Mouse (Mus musculus) neural tube, embryonic 13.5 days (tissue): ENCODE results near the gene Ndufaf2. TPM values are rescaled to one million over a fixed set of nuclear protein-coding genes. Genes with fewer than 3 reads are reported as not detected.

Experiments used
- ATAC-seq: fragments of 200-750 bp; cut with Nextera tagmentation; 2 replicates; pipeline ENCODE4 v1.8.0; 2017; ENCODE audit warnings: low read depth, mild to moderate bottlenecking, moderate TSS enrichment, moderate library complexity
- H3K27ac ChIP-seq: fragments of 300-500 bp; sonication (generic); replicated peaks from 2 replicates; pipeline ENCODE4 v1.5.1; 2015; ENCODE audit warnings: moderate library complexity, mild to moderate bottlenecking, inconsistent platforms
- H3K27me3 ChIP-seq: fragments of 300-500 bp; sonication (generic); 2 replicates; pipeline ENCODE4 v1.6.1; 2015; ENCODE audit warnings: mild to moderate bottlenecking, inconsistent platforms
- H3K36me3 ChIP-seq: fragments of 300-500 bp; sonication (generic); 2 replicates; pipeline ENCODE4 v1.6.1; 2015; ENCODE audit warnings: mild to moderate bottlenecking, inconsistent platforms
- H3K4me1 ChIP-seq: fragments of 300-500 bp; sonication (generic); replicated peaks from 2 replicates; pipeline ENCODE4 v1.6.1; 2015; ENCODE audit warnings: inconsistent platforms
- H3K4me2 ChIP-seq: fragments of 300-500 bp; sonication (generic); 2 replicates; pipeline ENCODE4 v1.6.1; 2015; ENCODE audit warnings: inconsistent platforms, mild to moderate bottlenecking, moderate library complexity
- H3K4me3 ChIP-seq: fragments of 300-500 bp; sonication (generic); 2 replicates; pipeline ENCODE4 v1.5.1; 2015; ENCODE audit warnings: mild to moderate bottlenecking, inconsistent platforms
- H3K9ac ChIP-seq: fragments of 300-500 bp; sonication (generic); 2 replicates; pipeline ENCODE4 v1.6.1; 2015; ENCODE audit warnings: moderate library complexity, mild to moderate bottlenecking, inconsistent platforms
- H3K9me3 ChIP-seq: fragments of 300-500 bp; sonication (generic); 2 replicates; pipeline ENCODE4 v1.6.1; 2016; ENCODE audit warnings: inconsistent platforms
- WGBS: fragments of 180-500 bp; shearing (Covaris S2); methylation state at CpG from one replicate; pipeline ENCODE4 v1.1.7; 2015; 5-methylcytosine and 5-hydroxymethylcytosine counted together
- polyA plus RNA-seq: library from polyadenylated mRNA; unstranded; fragments of >200 nt; fragmentation: Nextera tagmentation; extraction: Ambion mirVana; gene quantifications from 2 replicates; pipeline ENCODE4 v1.2.1, GENCODE M21; 2015

Gene Ndufaf2
- polyA plus RNA-seq, 1 experiment from 2014 or later, result 73.8 TPM

DNA sequence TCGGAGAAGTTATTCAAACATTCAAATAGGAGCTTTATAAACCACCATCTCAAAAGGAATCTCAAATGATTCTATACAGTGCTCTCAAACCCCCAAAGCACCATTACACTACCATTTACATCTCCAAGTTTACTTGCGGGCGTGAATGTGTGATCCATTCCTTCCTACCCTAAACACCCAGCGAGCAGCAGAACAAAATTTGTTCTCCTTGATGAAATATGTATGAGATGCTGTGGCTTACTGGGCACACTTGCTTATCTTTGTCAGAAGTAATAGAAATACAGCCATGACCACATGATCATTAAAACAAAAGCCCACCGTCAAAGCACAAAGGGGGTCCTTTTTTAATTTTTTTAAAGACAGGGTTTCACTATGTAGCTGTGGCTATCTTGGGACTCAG, 44.9 kb downstream of the Ndufaf2 start:
- no peak for ATAC-seq
- no peaks in the 10 kb centered on the region for H3K27me3 ChIP-seq
- WGBS, result 81% methylated on average over 5 of the region's 5 CpGs
- H3K36me3 ChIP-seq, result no peaks in the 10 kb centered on the region
- no peak overlapping the region for H3K4me2 ChIP-seq
- no peak overlapping the region for H3K4me3 ChIP-seq
- no peak overlapping the region for H3K27ac ChIP-seq
- H3K9ac ChIP-seq, result no peak overlapping the region
- H3K9me3 ChIP-seq, result no peaks in the 10 kb centered on the region
- H3K4me1 ChIP-seq, result peaks cover 13% of the 10 kb centered on the region

- Histone ChIP-seq H3K4me1 (peaks cover 21% of the 10 kb centered on the region), H3K36me3 (no peaks in the 10 kb centered on the region), H3K4me2 (no peak overlapping the region), H3K27me3 (no peaks in the 10 kb centered on the region), H3K9ac (no peak overlapping the region), H3K4me3 (no peak overlapping the region), H3K9me3 (no peaks in the 10 kb centered on the region), H3K27ac (no peak overlapping the region)
- 89% methylated on average over 6 of the region's 6 CpGs for WGBS
- ATAC-seq, result no peak
Measured at GRCm38 (mm10) chr13:108110929-108111328, 47.5 kb downstream of the Ndufaf2 start.

DNA sequence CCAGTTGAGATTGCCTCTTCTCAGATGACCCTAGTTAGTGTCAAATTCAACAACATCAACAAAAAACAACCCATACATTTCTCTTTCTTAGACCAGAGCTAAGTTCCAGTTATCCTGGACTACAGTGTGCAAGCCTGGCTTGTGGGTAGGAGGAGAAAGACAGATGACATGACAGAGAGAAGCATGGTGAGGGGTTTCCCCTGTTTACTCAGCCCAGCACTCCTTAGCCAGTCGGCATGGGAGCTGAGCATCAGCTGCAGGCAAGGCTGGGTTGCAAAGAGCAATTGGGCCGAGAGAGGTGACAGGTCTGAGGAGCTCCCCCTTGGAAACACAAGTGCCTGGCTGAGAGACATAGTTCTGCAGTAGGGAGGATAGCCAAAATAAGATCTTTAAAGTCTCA, 57.7 kb downstream of the Ndufaf2 start:
- 55% methylated on average over 2 of the region's 2 CpGs for WGBS

GRCm38 (mm10) chr13:108096446-108096845, 62.0 kb downstream of the Ndufaf2 start:
- WGBS, result 85% methylated on average over 7 of the region's 7 CpGs
- ATAC-seq, result no peak
- no peaks in the 10 kb centered on the region for H3K36me3 ChIP-seq

More for the DNA sequence above, 57.7 kb downstream of the Ndufaf2 start:
- H3K9me3 ChIP-seq, result no peaks in the 10 kb centered on the region
- no peak for ATAC-seq
- H3K9ac ChIP-seq, result no peak overlapping the region
- H3K27ac ChIP-seq, result no peak overlapping the region
- no peaks in the 10 kb centered on the region for H3K27me3 ChIP-seq
- no peaks in the 10 kb centered on the region for H3K4me1 ChIP-seq
- no peak overlapping the region for H3K4me2 ChIP-seq
- H3K36me3 ChIP-seq, result no peaks in the 10 kb centered on the region
- H3K4me3 ChIP-seq, result no peak overlapping the region

DNA sequence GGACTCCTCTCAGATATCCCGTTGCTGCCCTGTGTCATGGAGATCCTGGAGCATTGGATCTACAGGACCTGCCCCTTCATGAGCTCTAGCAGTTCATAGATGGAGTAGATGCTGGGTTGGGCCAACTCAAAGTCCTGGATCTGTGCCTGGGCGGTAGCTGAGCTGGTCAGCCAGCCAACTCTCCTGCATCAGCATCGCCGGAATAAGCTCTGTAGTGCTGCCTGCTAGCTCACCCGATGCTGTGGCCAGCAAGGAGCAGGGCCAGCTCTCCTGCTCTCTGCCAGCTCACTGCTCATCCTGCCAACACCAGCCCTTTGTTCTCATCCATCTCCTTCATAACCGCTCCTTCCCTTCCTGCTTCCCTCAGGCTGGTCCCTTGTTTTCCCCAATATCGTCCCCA, 62.8 kb downstream of the Ndufaf2 start:
- Histone ChIP-seq H3K9ac (no peak overlapping the region), H3K36me3 (no peaks in the 10 kb centered on the region), H3K27me3 (no peaks in the 10 kb centered on the region), H3K27ac (no peak overlapping the region), H3K9me3 (no peaks in the 10 kb centered on the region), H3K4me1 (no peaks in the 10 kb centered on the region), H3K4me2 (no peak overlapping the region), H3K4me3 (no peak overlapping the region)
- ATAC-seq, result no peak
- 90% methylated on average over 7 of the region's 7 CpGs for WGBS

More at GRCm38 (mm10) chr13:108096446-108096845, 62.0 kb downstream of the Ndufaf2 start:
- Histone ChIP-seq H3K4me2 (no peak overlapping the region), H3K4me3 (no peak overlapping the region), H3K9ac (no peak overlapping the region), H3K9me3 (no peaks in the 10 kb centered on the region), H3K27ac (no peak overlapping the region), H3K4me1 (no peaks in the 10 kb centered on the region), H3K27me3 (no peaks in the 10 kb centered on the region)

DNA sequence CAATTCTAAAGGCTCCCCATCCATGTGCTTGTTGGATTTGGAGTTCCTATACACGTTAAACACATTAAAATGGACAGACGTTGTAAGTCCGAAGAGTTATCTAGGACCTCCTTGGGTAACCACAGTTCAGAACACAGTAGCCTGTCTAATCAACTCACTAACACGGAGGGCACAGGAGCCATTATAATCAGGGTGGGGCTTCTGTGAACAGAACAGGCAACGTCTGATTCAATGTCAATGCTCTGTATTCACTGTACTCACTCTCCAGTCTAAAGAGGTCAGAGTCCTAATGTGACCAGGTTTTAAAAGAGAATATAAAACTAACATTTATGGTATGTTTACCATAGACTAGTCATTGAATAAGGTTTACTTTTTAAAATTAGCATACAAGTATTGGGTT, 63.7 kb downstream of the Ndufaf2 start:
- H3K4me3 ChIP-seq, result no peak overlapping the region
- no peaks in the 10 kb centered on the region for H3K9me3 ChIP-seq
- H3K9ac ChIP-seq, result no peak overlapping the region
- no peaks in the 10 kb centered on the region for H3K4me1 ChIP-seq
- 90% methylated on average over 5 of the region's 5 CpGs for WGBS
- H3K27me3 ChIP-seq, result no peaks in the 10 kb centered on the region
- no peak overlapping the region for H3K27ac ChIP-seq
- H3K4me2 ChIP-seq, result no peak overlapping the region
- no peak for ATAC-seq
- no peaks in the 10 kb centered on the region for H3K36me3 ChIP-seq

GRCm38 (mm10) chr13:108092290-108092689, 66.1 kb downstream of the Ndufaf2 start:
- 86% methylated on average over 7 of the region's 7 CpGs for WGBS
- Histone ChIP-seq H3K36me3 (no peaks in the 10 kb centered on the region), H3K9me3 (no peaks in the 10 kb centered on the region), H3K27ac (no peak overlapping the region), H3K4me1 (no peaks in the 10 kb centered on the region), H3K4me3 (no peak overlapping the region), H3K27me3 (no peaks in the 10 kb centered on the region), H3K9ac (no peak overlapping the region), H3K4me2 (no peak overlapping the region)
- ATAC-seq, result no peak

GRCm38 (mm10) chr13:108086724-108087123, 71.7 kb downstream of the Ndufaf2 start:
- Histone ChIP-seq H3K27me3 (no peaks in the 10 kb centered on the region), H3K9ac (no peak overlapping the region), H3K36me3 (no peaks in the 10 kb centered on the region), H3K9me3 (no peaks in the 10 kb centered on the region), H3K27ac (no peak overlapping the region), H3K4me3 (no peak overlapping the region), H3K4me2 (no peak overlapping the region), H3K4me1 (no peaks in the 10 kb centered on the region)
- ATAC-seq, result no peak
- 75% methylated on average over 4 of the region's 4 CpGs for WGBS

DNA sequence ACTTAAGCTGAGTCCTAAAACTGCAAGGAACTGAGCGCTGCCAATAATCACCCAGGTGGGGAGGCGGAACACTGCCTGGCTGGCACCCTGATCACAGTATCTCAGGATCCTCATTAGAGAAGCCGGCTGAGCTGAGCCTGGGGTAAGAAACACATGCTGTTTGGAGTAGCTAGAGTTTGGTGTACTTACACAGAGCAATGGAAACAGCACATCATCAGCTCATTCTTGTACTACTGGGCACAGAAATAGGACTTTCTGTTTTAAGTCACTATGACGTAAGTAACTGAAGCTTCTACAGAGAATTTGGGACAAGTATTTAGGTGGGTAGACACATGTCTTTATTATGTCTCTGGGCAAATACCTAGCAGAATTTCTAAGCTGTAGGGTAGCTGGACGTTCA, 72.4 kb downstream of the Ndufaf2 start:
- ATAC-seq, result no peak
- Histone ChIP-seq H3K27me3 (no peaks in the 10 kb centered on the region), H3K36me3 (no peaks in the 10 kb centered on the region), H3K4me1 (no peaks in the 10 kb centered on the region), H3K9ac (no peak overlapping the region), H3K9me3 (no peaks in the 10 kb centered on the region), H3K4me2 (no peak overlapping the region), H3K4me3 (no peak overlapping the region), H3K27ac (no peak overlapping the region)
- WGBS, result 90% methylated on average over 5 of the region's 5 CpGs

- no peak overlapping the region for H3K9ac ChIP-seq
- H3K4me1 ChIP-seq, result no peaks in the 10 kb centered on the region
- no peaks in the 10 kb centered on the region for H3K27me3 ChIP-seq
- ATAC-seq, result no peak
- 90% methylated on average over 4 of the region's 4 CpGs for WGBS
- H3K4me2 ChIP-seq, result no peak overlapping the region
- H3K27ac ChIP-seq, result no peak overlapping the region
- no peaks in the 10 kb centered on the region for H3K36me3 ChIP-seq
- H3K9me3 ChIP-seq, result no peaks in the 10 kb centered on the region
- H3K4me3 ChIP-seq, result no peak overlapping the region
Measured at GRCm38 (mm10) chr13:108084086-108084485, 74.3 kb downstream of the Ndufaf2 start.

DNA sequence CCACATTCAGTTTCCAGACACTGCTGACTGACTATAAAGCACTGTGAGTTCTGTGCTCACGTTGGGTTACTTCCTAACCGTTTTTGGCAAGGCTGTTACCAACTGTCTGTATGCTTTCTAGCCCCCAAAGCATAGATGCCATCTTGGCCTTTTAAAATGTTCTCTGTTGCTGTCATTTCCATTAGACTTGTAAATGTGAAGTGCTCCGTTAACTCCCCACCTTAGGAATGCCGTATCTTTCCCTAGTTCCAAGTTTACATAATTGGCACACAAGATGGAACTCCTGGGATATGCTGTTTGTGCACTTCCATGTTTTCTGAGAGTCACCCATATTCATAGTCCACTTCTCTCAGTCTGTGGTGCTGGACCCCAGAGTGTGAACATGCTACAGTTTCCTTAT, 80.5 kb downstream of the Ndufaf2 start:
- H3K27ac ChIP-seq, result no peak overlapping the region
- no peaks in the 10 kb centered on the region for H3K4me1 ChIP-seq
- no peaks in the 10 kb centered on the region for H3K36me3 ChIP-seq
- WGBS, result 90% methylated on average over 4 of the region's 4 CpGs
- no peak overlapping the region for H3K4me3 ChIP-seq
- no peaks in the 10 kb centered on the region for H3K27me3 ChIP-seq
- no peak for ATAC-seq
- H3K9ac ChIP-seq, result no peak overlapping the region
- H3K9me3 ChIP-seq, result no peaks in the 10 kb centered on the region
- H3K4me2 ChIP-seq, result no peak overlapping the region

GRCm38 (mm10) chr13:108077476-108077875, 80.9 kb downstream of the Ndufaf2 start:
- H3K4me3 ChIP-seq, result no peak overlapping the region
- no peak overlapping the region for H3K9ac ChIP-seq
- H3K4me1 ChIP-seq, result no peaks in the 10 kb centered on the region
- H3K9me3 ChIP-seq, result no peaks in the 10 kb centered on the region
- H3K36me3 ChIP-seq, result no peaks in the 10 kb centered on the region
- H3K27me3 ChIP-seq, result no peaks in the 10 kb centered on the region
- no peak for ATAC-seq
- H3K27ac ChIP-seq, result no peak overlapping the region
- H3K4me2 ChIP-seq, result no peak overlapping the region
- WGBS, result 81% methylated on average over 6 of the region's 6 CpGs

GRCm38 (mm10) chr13:108070171-108070570, 88.3 kb downstream of the Ndufaf2 start:
- Histone ChIP-seq H3K4me2 (no peak overlapping the region), H3K9ac (no peak overlapping the region), H3K27ac (no peak overlapping the region), H3K4me1 (no peaks in the 10 kb centered on the region), H3K27me3 (no peaks in the 10 kb centered on the region), H3K4me3 (no peak overlapping the region), H3K36me3 (no peaks in the 10 kb centered on the region), H3K9me3 (no peaks in the 10 kb centered on the region)
- ATAC-seq, result no peak
- 95% methylated on average over 10 of the region's 10 CpGs for WGBS
